Mouse (Mus musculus) myocyte (in vitro differentiated cells): Measurements from ENCODE around the gene Krt16. TPM values are rescaled to one million over a fixed set of nuclear protein-coding genes. Genes with fewer than 3 reads are reported as not detected.
"Not testable (repeated sequence)": the region's sequence is repeated elsewhere in the genome, so short reads cannot be mapped to it uniquely, and the experiment has no call there.

Experiments used
- H3K27me3 ChIP-seq: one replicate; pipeline ENCODE4 v1.6.1; 2011; ENCODE audit not compliant: control insufficient read depth, insufficient read depth, insufficient read length
- H3K36me3 ChIP-seq: one replicate; pipeline ENCODE4 v1.6.1; 2011; ENCODE audit not compliant: control insufficient read depth, insufficient read depth
- H3K4me2 ChIP-seq: one replicate; pipeline ENCODE4 v1.6.1; 2011; ENCODE audit warnings: low read depth, control low read depth
- H3K4me3 ChIP-seq: one replicate; pipeline ENCODE4 v1.5.1; 2011; ENCODE audit warnings: mild to moderate bottlenecking, control low read depth, moderate library complexity
- H3K79me2 ChIP-seq: one replicate; pipeline ENCODE4 v1.6.1; 2011; ENCODE audit not compliant: control insufficient read depth, insufficient read depth
- H3ac ChIP-seq: one replicate; pipeline ENCODE4 v1.6.1; 2011; ENCODE audit not compliant: control insufficient read depth, insufficient read length
- CEBPB ChIP-seq: IDR thresholded peaks from 2 replicates; pipeline ENCODE4 v1.6.1; 2011; ENCODE audit warnings: mild to moderate bottlenecking, moderate library complexity; ENCODE audit not compliant: poor library complexity, insufficient read depth, severe bottlenecking
- E2F4 ChIP-seq: IDR thresholded peaks from one replicate; pipeline ENCODE4 v1.6.1; 2011; ENCODE audit warnings: mild to moderate bottlenecking, control low read depth, moderate library complexity; ENCODE audit not compliant: insufficient read depth
- MAX ChIP-seq: IDR thresholded peaks from one replicate; pipeline ENCODE4 v1.6.1; 2011; ENCODE audit warnings: low read depth, mild to moderate bottlenecking, control low read depth
- MYOD1 ChIP-seq, 3 experiments: IDR thresholded peaks; one replicate each; pipeline ENCODE4 v1.6.1; 2011; ENCODE audit warnings: control low read depth in 2 of 3, low read depth in 2 of 3, mild to moderate bottlenecking in 2 of 3, moderate library complexity in 1 of 3; ENCODE audit not compliant: insufficient read length in 2 of 3, control insufficient read depth in 1 of 3
- MYOG ChIP-seq, 3 experiments: IDR thresholded peaks; one replicate each; pipeline ENCODE4 v1.6.1; 2011; ENCODE audit warnings: control low read depth in 2 of 3, low read depth in 2 of 3, mild to moderate bottlenecking in 2 of 3; ENCODE audit not compliant: insufficient read length in 2 of 3, control insufficient read depth in 1 of 3, insufficient read depth in 1 of 3
- POLR2A ChIP-seq: IDR thresholded peaks from one replicate; pipeline ENCODE4 v1.6.1; 2011; ENCODE audit warnings: low read depth, mild to moderate bottlenecking, control low read depth, moderate library complexity; ENCODE audit not compliant: insufficient read length
- POLR2AphosphoS2 ChIP-seq: IDR thresholded peaks from one replicate; pipeline ENCODE4 v1.6.1; 2011; ENCODE audit warnings: low read depth, control low read depth; ENCODE audit not compliant: insufficient read length
- REST ChIP-seq: IDR thresholded peaks from one replicate; pipeline ENCODE4 v1.6.1; 2011; ENCODE audit warnings: mild to moderate bottlenecking, control low read depth, moderate library complexity; ENCODE audit not compliant: insufficient read depth, insufficient read length
- SRF ChIP-seq: IDR thresholded peaks from one replicate; pipeline ENCODE4 v1.6.1; 2011; ENCODE audit warnings: low read depth; ENCODE audit not compliant: control insufficient read depth, insufficient read length
- TCF12 ChIP-seq: IDR thresholded peaks from one replicate; pipeline ENCODE4 v1.6.1; 2011; ENCODE audit warnings: mild to moderate bottlenecking, control low read depth; ENCODE audit not compliant: poor library complexity, insufficient read depth, severe bottlenecking
- TCF3 ChIP-seq: IDR thresholded peaks from one replicate; pipeline ENCODE4 v1.6.1; 2011; ENCODE audit warnings: low read depth, control low read depth; ENCODE audit not compliant: insufficient read length
- USF1 ChIP-seq: IDR thresholded peaks from one replicate; pipeline ENCODE4 v1.6.1; 2011; ENCODE audit warnings: low read depth, mild to moderate bottlenecking, control low read depth, moderate library complexity
- polyA plus RNA-seq: library from polyadenylated mRNA; unstranded; fragments of >200 nt; fragmentation: generic; extraction: Trizol; gene quantifications from one replicate; pipeline ENCODE4 v1.2.1, GENCODE M21; 2012; ENCODE audit warnings: missing spikeins

Gene Krt16
- polyA plus RNA-seq, 1 experiment = 0.10 TPM

GRCm38 (mm10) chr11:100257967-100258366 lies 9.3 kb upstream of the Krt16 start:
- no peaks in the 10 kb centered on the region for H3K36me3 ChIP-seq
- H3K79me2 ChIP-seq = no peaks in the 10 kb centered on the region
- H3ac ChIP-seq = no peak overlapping the region
- TF ChIP-seq SRF (no peak), CEBPB (no peak), MYOD1 (IDR thresholded peaks at IDR 0.05; ENCODE audit: control insufficient read depth in 1 of 3, insufficient read length in 2 of 3, low read depth in 2 of 3) (no peak), MAX (no peak), E2F4 (no peak), TCF3 (no peak), REST (no peak), POLR2A (no peak), TCF12 (no peak), MYOG (IDR thresholded peaks at IDR 0.05; ENCODE audit: control insufficient read depth in 1 of 3, insufficient read depth in 1 of 3, insufficient read length in 2 of 3, low read depth in 2 of 3) (no peak), POLR2AphosphoS2 (no peak), USF1 (no peak)
- no peaks in the 10 kb centered on the region for H3K27me3 ChIP-seq
- no peak overlapping the region for H3K4me2 ChIP-seq
- H3K4me3 ChIP-seq = no peak overlapping the region

GRCm38 (mm10) chr11:100255514-100255913 lies 6.8 kb upstream of the Krt16 start:
- no peak overlapping the region for H3ac ChIP-seq
- H3K4me3 ChIP-seq = no peak overlapping the region
- no peaks in the 10 kb centered on the region for H3K27me3 ChIP-seq
- no peak overlapping the region for H3K4me2 ChIP-seq
- H3K79me2 ChIP-seq = no peaks in the 10 kb centered on the region
- TF ChIP-seq POLR2AphosphoS2 = no peak
- no peak for TF ChIP-seq MYOG (IDR thresholded peaks at IDR 0.05; ENCODE audit: control insufficient read depth in 1 of 3, insufficient read depth in 1 of 3, insufficient read length in 2 of 3, low read depth in 2 of 3)
- no peak for TF ChIP-seq MYOD1 (IDR thresholded peaks at IDR 0.05; ENCODE audit: control insufficient read depth in 1 of 3, insufficient read length in 2 of 3, low read depth in 2 of 3)
- TF ChIP-seq USF1 = no peak
- TF ChIP-seq POLR2A = no peak
- no peak for TF ChIP-seq REST
- TF ChIP-seq E2F4 = no peak
- TF ChIP-seq CEBPB = no peak
- no peak for TF ChIP-seq TCF3
- TF ChIP-seq MAX = no peak
- no peak for TF ChIP-seq SRF
- no peak for TF ChIP-seq TCF12
- no peaks in the 10 kb centered on the region for H3K36me3 ChIP-seq

- no peaks in the 10 kb centered on the region for H3K27me3 ChIP-seq
- no peaks in the 10 kb centered on the region for H3K36me3 ChIP-seq
- TF ChIP-seq USF1 = no peak
- no peak for TF ChIP-seq MAX
- no peak for TF ChIP-seq MYOD1 (IDR thresholded peaks at IDR 0.05; ENCODE audit: control insufficient read depth in 1 of 3, insufficient read length in 2 of 3, low read depth in 2 of 3)
- TF ChIP-seq CEBPB = no peak
- no peak for TF ChIP-seq SRF
- no peak for TF ChIP-seq E2F4
- TF ChIP-seq POLR2A = no peak
- no peak for TF ChIP-seq TCF12
- TF ChIP-seq TCF3 = no peak
- no peak for TF ChIP-seq MYOG (IDR thresholded peaks at IDR 0.05; ENCODE audit: control insufficient read depth in 1 of 3, insufficient read depth in 1 of 3, insufficient read length in 2 of 3, low read depth in 2 of 3)
- no peak for TF ChIP-seq POLR2AphosphoS2
- TF ChIP-seq REST = no peak
- no peak overlapping the region for H3ac ChIP-seq
- H3K79me2 ChIP-seq = no peaks in the 10 kb centered on the region
- H3K4me2 ChIP-seq = no peak overlapping the region
- H3K4me3 ChIP-seq = no peak overlapping the region
Observed at GRCm38 (mm10) chr11:100254360-100255090, 5.8 kb upstream of the Krt16 start.

GRCm38 (mm10) chr11:100246471-100246870 lies 2.2 kb downstream of the Krt16 start:
- H3K27me3 ChIP-seq, H3K36me3 ChIP-seq, H3ac ChIP-seq, H3K79me2 ChIP-seq, H3K4me2 ChIP-seq, H3K4me3 ChIP-seq: not testable (repeated sequence)

GRCm38 (mm10) chr11:100240272-100240671 lies 8.4 kb downstream of the Krt16 start:
- H3K27me3 ChIP-seq, H3ac ChIP-seq, H3K4me3 ChIP-seq, H3K79me2 ChIP-seq, H3K4me2 ChIP-seq, H3K36me3 ChIP-seq: not testable (repeated sequence)
